Mouse (Mus musculus) hindbrain, embryonic 14.5 days (tissue): ENCODE results near the gene Ddi1. TPM values are rescaled to one million over a fixed set of nuclear protein-coding genes. Genes with fewer than 3 reads are reported as not detected.

Experiments used
- ATAC-seq: fragments of 200-750 bp; cut with Nextera tagmentation; 2 replicates; pipeline ENCODE4 v1.8.0; 2017; ENCODE audit warnings: moderate number of reproducible peaks, mild to moderate bottlenecking, moderate TSS enrichment, moderate library complexity; ENCODE audit not compliant: low FRiP score
- DNase-seq: peaks from one replicate; pipeline ENCODE4 v3.0.0-alpha.2; 2015; ENCODE audit warnings: low spot score
- H3K27ac ChIP-seq: fragments of 300-500 bp; sonication (generic); 2 replicates; pipeline ENCODE4 v1.5.1; 2014; ENCODE audit warnings: mild to moderate bottlenecking, moderate library complexity
- H3K27me3 ChIP-seq: fragments of 300-500 bp; sonication (generic); 2 replicates; pipeline ENCODE4 v1.6.1; 2014; ENCODE audit warnings: mild to moderate bottlenecking, low read length, mixed read lengths; ENCODE audit not compliant: control insufficient read depth, insufficient read depth
- H3K36me3 ChIP-seq: fragments of 300-500 bp; sonication (generic); replicated peaks from 2 replicates; pipeline ENCODE4 v1.6.1; 2014; ENCODE audit not compliant: control insufficient read depth, insufficient read depth
- H3K4me1 ChIP-seq: fragments of 300-500 bp; sonication (generic); replicated peaks from 2 replicates; pipeline ENCODE4 v1.6.1; 2014; ENCODE audit warnings: antibody characterized with exemption, low read length, mixed read lengths; ENCODE audit not compliant: control insufficient read depth, insufficient read depth
- H3K4me2 ChIP-seq: fragments of 300-500 bp; sonication (generic); replicated peaks from 2 replicates; pipeline ENCODE4 v1.6.1; 2014; ENCODE audit warnings: mild to moderate bottlenecking, moderate library complexity
- H3K4me3 ChIP-seq: fragments of 300-500 bp; sonication (generic); replicated peaks from 2 replicates; pipeline ENCODE4 v1.5.1; 2014; ENCODE audit warnings: mild to moderate bottlenecking, low read length
- H3K9ac ChIP-seq: fragments of 300-500 bp; sonication (generic); 2 replicates; pipeline ENCODE4 v1.6.1; 2014
- H3K9me3 ChIP-seq: fragments of 300-500 bp; sonication (generic); 2 replicates; pipeline ENCODE4 v1.6.1; 2016; ENCODE audit warnings: low read length; ENCODE audit not compliant: control insufficient read depth
- WGBS: fragments of 180-500 bp; shearing (Covaris S2); extraction: QIAGEN DNeasy Blood & Tissue Kit; methylation state at CpG from one replicate; pipeline ENCODE4 v1.1.7; 2014; 5-methylcytosine and 5-hydroxymethylcytosine counted together
- polyA plus RNA-seq: library from polyadenylated mRNA; unstranded; fragments of >200 nt; fragmentation: Nextera tagmentation; extraction: Ambion mirVana; gene quantifications from 2 replicates; pipeline ENCODE4 v1.2.1, GENCODE M21; 2014

The Ddi1 gene
- 0.05 TPM in 1 of 2 replicates, not detected in the other for polyA plus RNA-seq

- Histone ChIP-seq H3K27me3 (no peaks in the 10 kb centered on the region), H3K4me2 (no peak within 1 kb of the TSS), H3K9ac (no peak within 1 kb of the TSS), H3K9me3 (no peaks in the 10 kb centered on the region), H3K4me3 (no peak within 1 kb of the TSS), H3K4me1 (no peaks in the 10 kb centered on the region), H3K27ac (no peak within 1 kb of the TSS), H3K36me3 (no peaks in the 10 kb centered on the region)
- ATAC-seq: no peak
- WGBS: 73% methylated on average over 1 of the region's 1 CpGs
- no peak for DNase-seq
Measured at GRCm38 (mm10) chr9:6269796-6270280, at the start of gene Ddi1. Gene Ddi1, minus strand, starts transcription at chr9:6269846.

GRCm38 (mm10) chr9:6317114-6317513 lies 47.5 kb upstream of the Ddi1 start:
- WGBS: 90% methylated on average over 1 of the region's 1 CpGs
- Histone ChIP-seq H3K27ac (no peak overlapping the region), H3K27me3 (no peaks in the 10 kb centered on the region), H3K4me3 (no peak overlapping the region), H3K36me3 (no peaks in the 10 kb centered on the region), H3K4me1 (no peaks in the 10 kb centered on the region), H3K4me2 (no peak overlapping the region), H3K9me3 (no peaks in the 10 kb centered on the region), H3K9ac (no peak overlapping the region)
- ATAC-seq (no peak), DNase-seq (no peak)

- Histone ChIP-seq H3K9ac (no peak overlapping the region), H3K4me3 (no peak overlapping the region), H3K4me1 (no peaks in the 10 kb centered on the region), H3K27ac (no peak overlapping the region), H3K9me3 (no peaks in the 10 kb centered on the region), H3K4me2 (no peak overlapping the region), H3K36me3 (no peaks in the 10 kb centered on the region), H3K27me3 (no peaks in the 10 kb centered on the region)
- WGBS: 95% methylated on average over 3 of the region's 3 CpGs
- no peak for DNase-seq
- no peak for ATAC-seq
Measured at GRCm38 (mm10) chr9:6305847-6306246, 36.2 kb upstream of the Ddi1 start.

- Histone ChIP-seq H3K36me3 (no peaks in the 10 kb centered on the region), H3K9me3 (no peaks in the 10 kb centered on the region), H3K4me2 (no peak overlapping the region), H3K4me3 (no peak overlapping the region), H3K27ac (no peak overlapping the region), H3K9ac (no peak overlapping the region), H3K27me3 (no peaks in the 10 kb centered on the region), H3K4me1 (no peaks in the 10 kb centered on the region)
- ATAC-seq: no peak
- no peak for DNase-seq
- WGBS: 92% methylated on average over 3 of the region's 3 CpGs
Measured at GRCm38 (mm10) chr9:6304590-6304989, 34.9 kb upstream of the Ddi1 start.

GRCm38 (mm10) chr9:6302050-6302449 lies 32.4 kb upstream of the Ddi1 start:
- no peak overlapping the region for H3K4me3 ChIP-seq
- DNase-seq (no peak), ATAC-seq (no peak)
- no peak overlapping the region for H3K9ac ChIP-seq
- no peaks in the 10 kb centered on the region for H3K4me1 ChIP-seq
- no peaks in the 10 kb centered on the region for H3K9me3 ChIP-seq
- no peak overlapping the region for H3K27ac ChIP-seq
- no peak overlapping the region for H3K4me2 ChIP-seq
- no peaks in the 10 kb centered on the region for H3K36me3 ChIP-seq
- H3K27me3 ChIP-seq: no peaks in the 10 kb centered on the region
- 74% methylated on average over 3 of the region's 3 CpGs for WGBS

GRCm38 (mm10) chr9:6298547-6298946 lies 28.9 kb upstream of the Ddi1 start:
- 71% methylated on average over 2 of the region's 2 CpGs for WGBS
- no peak for ATAC-seq
- no peaks in the 10 kb centered on the region for H3K4me1 ChIP-seq
- no peak overlapping the region for H3K4me2 ChIP-seq
- DNase-seq: no peak
- H3K4me3 ChIP-seq: no peak overlapping the region
- H3K27me3 ChIP-seq: no peaks in the 10 kb centered on the region
- no peaks in the 10 kb centered on the region for H3K9me3 ChIP-seq
- no peaks in the 10 kb centered on the region for H3K36me3 ChIP-seq
- H3K27ac ChIP-seq: no peak overlapping the region
- no peak overlapping the region for H3K9ac ChIP-seq

GRCm38 (mm10) chr9:6289211-6289696 lies 19.6 kb upstream of the Ddi1 start:
- Histone ChIP-seq H3K4me1 (no peaks in the 10 kb centered on the region), H3K4me3 (no peak overlapping the region), H3K4me2 (no peak overlapping the region), H3K9me3 (no peaks in the 10 kb centered on the region), H3K27me3 (no peaks in the 10 kb centered on the region), H3K36me3 (no peaks in the 10 kb centered on the region), H3K9ac (no peak overlapping the region), H3K27ac (no peak overlapping the region)
- WGBS: 3% methylated on average over 2 of the region's 2 CpGs
- ATAC-seq: peak; percentile 34; the same call in 1 of the 2 replicates
- no peak for DNase-seq

GRCm38 (mm10) chr9:6286770-6287169 lies 17.1 kb upstream of the Ddi1 start:
- H3K4me2 ChIP-seq: no peak overlapping the region
- 47% methylated on average over 1 of the region's 1 CpGs for WGBS
- no peak overlapping the region for H3K9ac ChIP-seq
- no peaks in the 10 kb centered on the region for H3K36me3 ChIP-seq
- H3K4me3 ChIP-seq: no peak overlapping the region
- no peaks in the 10 kb centered on the region for H3K27me3 ChIP-seq
- no peak for DNase-seq
- H3K27ac ChIP-seq: no peak overlapping the region
- H3K4me1 ChIP-seq: no peaks in the 10 kb centered on the region
- no peaks in the 10 kb centered on the region for H3K9me3 ChIP-seq
- ATAC-seq: peak; percentile 21; the same call in 1 of the 2 replicates

- no peak overlapping the region for H3K27ac ChIP-seq
- no peak for DNase-seq
- no peak overlapping the region for H3K9ac ChIP-seq
- no peaks in the 10 kb centered on the region for H3K4me1 ChIP-seq
- H3K36me3 ChIP-seq: no peaks in the 10 kb centered on the region
- no peak for ATAC-seq
- H3K27me3 ChIP-seq: no peaks in the 10 kb centered on the region
- no peak overlapping the region for H3K4me3 ChIP-seq
- H3K9me3 ChIP-seq: no peaks in the 10 kb centered on the region
- H3K4me2 ChIP-seq: no peak overlapping the region
Measured at GRCm38 (mm10) chr9:6277526-6277925, 7.9 kb upstream of the Ddi1 start.

GRCm38 (mm10) chr9:6276395-6276794 lies 6.7 kb upstream of the Ddi1 start:
- no peak for DNase-seq
- Histone ChIP-seq H3K27ac (no peak overlapping the region), H3K27me3 (no peaks in the 10 kb centered on the region), H3K36me3 (no peaks in the 10 kb centered on the region), H3K4me2 (no peak overlapping the region), H3K9ac (no peak overlapping the region), H3K9me3 (no peaks in the 10 kb centered on the region), H3K4me3 (no peak overlapping the region), H3K4me1 (no peaks in the 10 kb centered on the region)
- 91% methylated on average over 1 of the region's 1 CpGs for WGBS
- no peak for ATAC-seq
